Mouse (Mus musculus) yolk sac, embryonic 10.5 days (tissue): ENCODE data around the gene Atxn1.

Experiments
- DNase-seq: peaks from one replicate; pipeline ENCODE4 v3.0.0-alpha.2; 2017; ENCODE audit warnings: low spot score

The Atxn1 gene

DNA sequence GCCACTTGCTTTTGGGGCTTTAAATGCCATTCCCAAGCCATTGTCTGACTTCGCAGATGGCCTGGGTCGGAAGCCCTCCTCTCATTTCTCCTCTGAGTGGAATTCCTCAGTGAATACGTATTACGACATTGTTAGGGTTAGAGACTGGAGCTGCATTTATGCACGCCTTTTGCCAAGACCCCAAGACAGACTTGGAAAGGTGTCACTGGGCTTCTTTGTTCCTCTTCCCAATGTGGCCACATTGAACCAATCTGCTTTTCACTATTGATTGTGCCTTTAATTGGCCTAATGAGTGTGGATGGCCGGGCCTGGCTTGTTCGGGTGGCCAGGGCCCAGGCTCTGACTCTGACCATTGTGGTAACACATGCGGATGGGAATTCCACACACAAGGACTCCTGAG, 336.5 kb downstream of the Atxn1 start:
- no peak for DNase-seq

- peak; percentile 7 for DNase-seq
These were observed 337.5 kb downstream of the Atxn1 start for GRCm38 (mm10) chr13:45627206-45627751.

- DNase-seq, result no peak
These were observed 339.1 kb downstream of the Atxn1 start for GRCm38 (mm10) chr13:45625740-45626139.

DNA sequence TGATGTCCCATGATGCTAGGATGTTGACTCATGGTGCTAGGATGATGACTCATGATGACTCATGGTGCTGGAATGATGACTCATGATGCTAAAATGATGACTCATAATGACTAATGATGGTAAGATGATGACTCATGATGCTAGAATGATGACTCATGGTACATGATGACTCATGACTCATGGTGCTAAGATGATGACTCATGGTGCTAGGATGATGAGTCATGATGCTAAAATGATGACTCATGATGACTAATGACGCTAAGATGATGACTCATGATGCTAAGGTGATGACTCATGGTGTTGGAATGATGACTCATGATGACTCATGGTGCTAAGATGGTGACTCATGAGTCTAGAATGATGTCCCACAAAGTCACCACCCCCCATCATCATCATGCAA, 341.0 kb downstream of the Atxn1 start:
- DNase-seq, result no peak

GRCm38 (mm10) chr13:45622871-45623546, 341.8 kb downstream of the Atxn1 start:
- DNase-seq, result no peak

DNA sequence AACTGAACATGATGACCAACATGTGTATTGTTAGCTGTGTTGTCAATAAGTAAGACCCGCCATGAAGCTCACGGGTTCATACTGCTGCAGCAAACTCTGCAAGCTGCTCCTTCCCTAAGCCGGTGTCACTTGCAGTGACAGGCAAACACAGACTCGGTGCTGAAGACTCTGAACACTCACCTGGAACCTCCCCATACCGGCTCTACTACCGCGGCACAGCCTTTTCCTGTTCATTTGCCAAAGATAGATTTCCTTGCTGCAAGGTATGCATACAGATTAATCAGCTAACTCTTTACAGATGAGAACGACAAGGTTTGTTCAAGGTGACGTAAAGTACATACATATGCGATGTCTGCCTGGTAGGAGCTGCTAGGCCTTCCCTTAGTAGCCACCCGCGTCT, 344.1 kb downstream of the Atxn1 start:
- DNase-seq, result no peak

- DNase-seq, result no peak
These were observed 344.5 kb downstream of the Atxn1 start for GRCm38 (mm10) chr13:45620281-45620680.

DNA sequence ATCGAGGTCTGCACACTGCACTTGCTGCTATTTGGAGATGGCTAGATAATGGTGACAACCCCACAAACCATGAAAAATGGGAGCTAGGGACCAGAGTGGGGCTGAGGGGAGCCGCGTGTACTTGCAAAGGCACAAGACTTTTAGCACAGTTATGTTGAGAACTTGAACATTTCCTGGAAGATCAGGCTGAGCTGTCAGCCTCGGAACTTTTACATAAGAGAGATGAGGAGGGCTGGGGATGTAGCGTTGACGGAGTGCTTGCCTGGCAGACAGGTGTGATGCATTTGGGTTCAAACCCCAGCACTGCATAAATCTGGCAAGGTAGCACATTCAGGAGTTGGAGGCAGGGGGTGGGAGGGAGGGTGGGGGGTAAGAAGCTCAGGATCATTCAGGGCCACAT, 346.8 kb downstream of the Atxn1 start:
- DNase-seq, result no peak

GRCm38 (mm10) chr13:45614762-45615161, 350.0 kb downstream of the Atxn1 start:
- DNase-seq, result no peak

GRCm38 (mm10) chr13:45613346-45613745, 351.5 kb downstream of the Atxn1 start:
- no peak for DNase-seq

- no peak for DNase-seq
These were observed 353.3 kb downstream of the Atxn1 start for GRCm38 (mm10) chr13:45611554-45611953.

- DNase-seq, result no peak
These were observed 355.3 kb downstream of the Atxn1 start for GRCm38 (mm10) chr13:45609461-45609860.

DNA sequence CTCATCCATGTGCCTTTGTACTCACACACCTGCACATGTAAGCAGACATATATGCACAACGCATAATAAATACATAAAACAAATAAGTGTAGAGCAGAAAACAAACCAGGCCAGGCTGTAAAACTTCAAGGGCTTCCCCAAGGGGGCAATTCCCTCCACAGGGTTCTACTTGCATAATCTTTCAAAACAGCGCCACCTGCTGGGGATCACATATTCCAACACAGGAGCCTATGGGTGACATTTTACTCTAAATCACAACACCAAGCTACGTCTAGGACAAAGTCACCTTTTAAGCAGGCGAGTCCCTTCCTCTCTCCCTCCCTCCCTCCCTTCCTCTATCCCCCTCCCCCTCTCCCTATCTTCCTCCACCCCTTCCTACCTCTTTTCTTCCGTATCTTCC, 356.2 kb downstream of the Atxn1 start:
- no peak for DNase-seq

DNA sequence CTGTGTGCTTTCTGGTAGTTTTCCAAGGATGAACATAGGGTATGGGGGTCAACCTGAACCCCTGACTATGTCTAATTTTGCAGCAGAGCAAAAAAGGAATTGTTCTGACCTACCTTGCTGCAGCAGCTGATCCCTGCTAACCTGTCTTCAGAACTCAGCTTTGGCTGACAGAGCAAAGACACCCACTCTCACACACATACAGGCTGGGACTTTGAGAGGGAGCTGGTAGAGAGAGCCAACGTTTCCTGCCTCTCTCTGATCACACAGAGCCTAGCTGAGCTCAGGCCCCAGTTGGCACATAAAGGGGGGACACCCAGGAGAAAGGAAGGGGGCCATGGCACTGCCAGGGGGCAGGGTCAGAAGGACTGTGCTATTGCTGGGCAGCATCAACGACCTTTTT, 356.9 kb downstream of the Atxn1 start:
- no peak for DNase-seq

DNA sequence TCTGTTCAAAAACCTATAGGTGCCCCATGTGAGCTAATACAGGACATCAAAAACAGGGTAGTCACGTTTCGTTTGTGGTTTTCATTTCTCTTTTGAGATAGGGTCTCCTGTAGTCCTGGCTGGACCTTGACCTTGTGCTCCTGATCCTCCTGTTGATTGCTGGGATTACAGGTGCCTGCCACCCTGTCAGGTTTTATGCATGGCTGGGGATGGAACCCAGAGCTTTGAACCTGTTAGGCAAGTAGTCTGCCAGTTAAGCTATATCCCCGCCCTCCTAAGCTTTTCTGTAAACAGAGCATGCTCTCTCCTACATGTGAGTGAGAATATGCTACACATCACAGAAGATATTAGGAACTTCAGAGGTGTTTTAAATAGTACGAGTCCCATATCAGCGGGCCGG, 361.2 kb downstream of the Atxn1 start:
- DNase-seq, result no peak

DNA sequence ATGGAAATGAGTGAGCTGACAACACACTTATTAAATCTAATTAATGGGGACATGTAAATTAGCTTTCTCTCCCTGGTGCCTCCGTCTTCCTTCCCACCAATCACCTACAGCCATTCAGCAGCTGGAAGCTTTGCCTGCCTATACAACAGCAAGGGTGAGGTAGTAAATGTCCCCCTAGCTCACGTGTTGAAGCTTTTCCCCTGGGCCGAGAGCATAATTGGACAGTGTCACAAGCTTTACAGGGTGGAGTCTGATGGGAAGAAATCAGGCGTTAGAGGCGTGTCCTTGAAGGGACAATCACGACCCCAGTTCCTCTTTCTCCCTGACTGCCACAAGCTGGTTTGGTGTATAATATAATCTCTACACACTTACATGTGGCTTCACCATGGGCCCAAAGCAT, 364.4 kb downstream of the Atxn1 start:
- DNase-seq, result no peak

GRCm38 (mm10) chr13:45599831-45600230, 365.0 kb downstream of the Atxn1 start:
- no peak for DNase-seq

DNA sequence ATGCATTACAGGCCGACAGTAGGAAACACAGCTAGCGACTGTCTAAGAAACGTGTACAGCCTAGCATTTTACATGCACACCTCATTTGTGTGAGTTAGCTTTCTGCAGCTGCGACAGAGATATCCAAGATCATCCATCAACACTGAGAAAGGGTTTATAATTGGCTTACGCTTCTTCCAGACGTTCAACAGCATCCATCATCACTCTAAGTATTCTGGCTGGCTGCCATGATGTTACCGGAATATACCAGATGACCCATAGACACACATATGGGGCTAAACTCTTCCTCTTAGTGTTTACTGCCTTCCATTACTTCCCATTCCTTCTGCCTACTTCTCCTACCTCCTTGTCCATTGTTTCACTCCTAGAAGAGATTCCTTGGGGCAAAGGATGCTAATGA, 369.4 kb downstream of the Atxn1 start:
- DNase-seq, result no peak

DNA sequence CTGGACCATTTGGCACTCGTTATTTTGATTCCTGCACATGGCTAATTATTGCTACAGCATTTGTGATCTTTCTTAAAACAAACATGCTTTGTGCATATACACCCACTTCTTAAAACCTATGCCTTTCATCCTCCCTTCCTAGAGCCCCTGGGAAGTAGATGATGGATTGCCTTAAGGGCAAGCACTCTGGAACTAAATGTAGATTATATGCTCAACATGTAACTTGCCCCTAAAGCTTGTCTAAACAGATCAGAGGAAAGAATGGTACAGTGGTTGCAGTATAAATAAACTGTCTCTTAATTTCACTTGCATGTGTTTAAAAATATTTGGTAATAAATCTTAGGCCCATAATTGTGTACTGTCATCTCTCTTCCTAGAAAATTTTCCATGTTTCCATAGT, 370.9 kb downstream of the Atxn1 start:
- no peak for DNase-seq

- no peak for DNase-seq
These were observed 373.9 kb downstream of the Atxn1 start for GRCm38 (mm10) chr13:45590898-45591297.

- no peak for DNase-seq
These were observed 381.7 kb downstream of the Atxn1 start for GRCm38 (mm10) chr13:45583061-45583460.

- DNase-seq, result no peak
These were observed 382.5 kb downstream of the Atxn1 start for GRCm38 (mm10) chr13:45582294-45582693.

DNA sequence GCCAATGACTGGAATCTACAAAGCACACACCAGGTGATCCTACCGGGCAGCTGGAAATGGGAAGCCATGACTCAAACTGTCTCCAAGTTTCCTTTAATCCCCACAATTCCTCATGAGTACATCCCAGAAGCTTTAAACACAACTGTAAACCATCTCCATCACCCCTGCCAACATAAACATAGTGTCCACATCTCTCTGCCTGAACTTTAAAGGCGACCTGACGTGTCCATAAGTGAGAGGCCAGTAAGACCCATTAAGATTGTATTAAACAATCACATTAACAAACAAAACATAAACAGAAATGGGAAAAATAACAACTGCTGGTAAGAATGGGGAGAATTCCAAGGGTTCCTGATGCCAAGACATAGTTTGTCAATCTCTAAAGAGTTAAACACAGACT, 385.1 kb downstream of the Atxn1 start:
- no peak for DNase-seq

GRCm38 (mm10) chr13:45577784-45578183, 387.0 kb downstream of the Atxn1 start:
- no peak for DNase-seq
